Mouse (Mus musculus) embryonic facial prominence, embryonic 14.5 days (tissue): ENCODE results near the gene Cbfa2t2. TPM values are rescaled to one million over a fixed set of nuclear protein-coding genes. Genes with fewer than 3 reads are reported as not detected.

ENCODE experiments used
- ATAC-seq: fragments of 200-750 bp; cut with Nextera tagmentation; 2 replicates; pipeline ENCODE4 v1.8.0; 2017; ENCODE audit warnings: low read depth, moderate number of reproducible peaks, moderate TSS enrichment
- DNase-seq: peaks from one replicate; pipeline ENCODE4 v3.0.0-alpha.2; 2015; ENCODE audit warnings: low spot score
- H3K27ac ChIP-seq: fragments of 300-500 bp; sonication (generic); replicated peaks from 2 replicates; pipeline ENCODE4 v1.5.1; 2014; ENCODE audit warnings: low read depth, mild to moderate bottlenecking, low read length, moderate library complexity
- H3K27me3 ChIP-seq: fragments of 300-500 bp; sonication (generic); replicated peaks from 2 replicates; pipeline ENCODE4 v1.6.1; 2014; ENCODE audit warnings: low read length; ENCODE audit not compliant: control insufficient read depth, insufficient read depth
- H3K36me3 ChIP-seq: fragments of 300-500 bp; sonication (generic); 2 replicates; pipeline ENCODE4 v1.6.1; 2014; ENCODE audit warnings: low read length, mixed read lengths; ENCODE audit not compliant: control insufficient read depth, insufficient read depth
- H3K4me1 ChIP-seq: fragments of 300-500 bp; sonication (generic); 2 replicates; pipeline ENCODE4 v1.6.1; 2014; ENCODE audit warnings: antibody characterized with exemption, low read length; ENCODE audit not compliant: control insufficient read depth, insufficient read depth
- H3K4me2 ChIP-seq: fragments of 300-500 bp; sonication (generic); 2 replicates; pipeline ENCODE4 v1.6.1; 2014; ENCODE audit warnings: low read depth, mild to moderate bottlenecking, low read length, moderate library complexity, mixed read lengths
- H3K4me3 ChIP-seq: fragments of 300-500 bp; sonication (generic); 2 replicates; pipeline ENCODE4 v1.5.1; 2014; ENCODE audit warnings: low read depth, mild to moderate bottlenecking, low read length
- H3K9ac ChIP-seq: fragments of 300-500 bp; sonication (generic); 2 replicates; pipeline ENCODE4 v1.6.1; 2014; ENCODE audit warnings: low read depth, mild to moderate bottlenecking, low read length, moderate library complexity, mixed read lengths
- H3K9me3 ChIP-seq: fragments of 300-500 bp; sonication (generic); 2 replicates; pipeline ENCODE4 v1.6.1; 2016; ENCODE audit warnings: low read length; ENCODE audit not compliant: control insufficient read depth
- WGBS: fragments of 180-500 bp; shearing (Covaris S2); extraction: QIAGEN DNeasy Blood & Tissue Kit; methylation state at CpG from one replicate; pipeline ENCODE4 v1.1.7; 2014; 5-methylcytosine and 5-hydroxymethylcytosine counted together
- polyA plus RNA-seq: library from polyadenylated mRNA; unstranded; fragments of >200 nt; fragmentation: Nextera tagmentation; extraction: Ambion mirVana; gene quantifications from 2 replicates; pipeline ENCODE4 v1.2.1, GENCODE M21; 2014

Cbfa2t2 gene
- polyA plus RNA-seq, 1 experiment from 2014 or later: 31.5 TPM

GRCm38 (mm10) chr2:154574271-154574670 lies 138.0 kb downstream of the Cbfa2t2 start:
- Histone ChIP-seq H3K4me1 (peaks cover 13% of the 10 kb centered on the region; the same call in 1 of the 2 replicates), H3K36me3 (no peaks in the 10 kb centered on the region), H3K9ac (no peak overlapping the region), H3K27me3 (no peaks in the 10 kb centered on the region), H3K4me2 (no peak overlapping the region), H3K27ac (no peak overlapping the region), H3K9me3 (no peaks in the 10 kb centered on the region), H3K4me3 (no peak overlapping the region)
- ATAC-seq: no peak
- 57% methylated on average over 7 of the region's 7 CpGs for WGBS
- DNase-seq: no peak

- Histone ChIP-seq H3K4me1 (0 out of 2 replicates have a peak, but pooled peaks cover 2% of the 10 kb centered on the region), H3K4me3 (no peak overlapping the region), H3K36me3 (no peaks in the 10 kb centered on the region), H3K9ac (no peak overlapping the region), H3K27me3 (no peaks in the 10 kb centered on the region), H3K27ac (no peak overlapping the region), H3K9me3 (no peaks in the 10 kb centered on the region), H3K4me2 (no peak overlapping the region)
- WGBS: 50% methylated on average over 9 of the region's 12 CpGs
- ATAC-seq: peak; percentile 33; the same call in 1 of the 2 replicates
- peak; percentile 52 for DNase-seq
These were observed 140.8 kb downstream of the Cbfa2t2 start for GRCm38 (mm10) chr2:154576876-154577743.

- ATAC-seq: no peak
These were observed 141.4 kb downstream of the Cbfa2t2 start for GRCm38 (mm10) chr2:154577744-154578067.

GRCm38 (mm10) chr2:154580586-154580985 lies 144.3 kb downstream of the Cbfa2t2 start:
- Histone ChIP-seq H3K9ac (no peak overlapping the region), H3K9me3 (no peaks in the 10 kb centered on the region), H3K36me3 (no peaks in the 10 kb centered on the region), H3K27me3 (no peaks in the 10 kb centered on the region), H3K4me1 (0 out of 2 replicates have a peak, but pooled peaks cover 12% of the 10 kb centered on the region), H3K27ac (no peak overlapping the region), H3K4me3 (no peak overlapping the region), H3K4me2 (no peak overlapping the region)
- 80% methylated on average over 8 of the region's 8 CpGs for WGBS
- ATAC-seq (no peak), DNase-seq (no peak)

More at GRCm38 (mm10) chr2:154577744-154578067, 141.4 kb downstream of the Cbfa2t2 start:
- H3K9me3 ChIP-seq: no peaks in the 10 kb centered on the region
- H3K27ac ChIP-seq: no peak overlapping the region
- no peak overlapping the region for H3K4me2 ChIP-seq
- no peak for DNase-seq
- 82% methylated on average over 6 of the region's 6 CpGs for WGBS
- no peak overlapping the region for H3K4me3 ChIP-seq
- H3K27me3 ChIP-seq: no peaks in the 10 kb centered on the region
- H3K9ac ChIP-seq: no peak overlapping the region
- H3K4me1 ChIP-seq: no peaks in the 10 kb centered on the region
- no peaks in the 10 kb centered on the region for H3K36me3 ChIP-seq

GRCm38 (mm10) chr2:154581421-154581820 lies 145.1 kb downstream of the Cbfa2t2 start:
- H3K9me3 ChIP-seq: no peaks in the 10 kb centered on the region
- 96% methylated on average over 1 of the region's 1 CpGs for WGBS
- no peak for DNase-seq

GRCm38 (mm10) chr2:154583906-154584872 lies 147.9 kb downstream of the Cbfa2t2 start:
- H3K4me1 ChIP-seq: 0 out of 2 replicates have a peak, but pooled peaks cover 12% of the 10 kb centered on the region
- DNase-seq (peak; percentile 86), ATAC-seq (peak; percentile 81)
- no peak overlapping the region; the same call in 1 of the 2 replicates for H3K27ac ChIP-seq
- H3K9me3 ChIP-seq: no peaks in the 10 kb centered on the region
- H3K9ac ChIP-seq: no peak overlapping the region
- H3K36me3 ChIP-seq: peaks cover 12% of the 10 kb centered on the region; the same call in 1 of the 2 replicates
- WGBS: 53% methylated on average over 15 of the region's 15 CpGs
- H3K4me3 ChIP-seq: no peak overlapping the region
- H3K4me2 ChIP-seq: no peak overlapping the region
- no peaks in the 10 kb centered on the region for H3K27me3 ChIP-seq

More at GRCm38 (mm10) chr2:154581421-154581820, 145.1 kb downstream of the Cbfa2t2 start:
- Histone ChIP-seq H3K4me3 (no peak overlapping the region), H3K4me2 (no peak overlapping the region), H3K27ac (no peak overlapping the region), H3K27me3 (no peaks in the 10 kb centered on the region), H3K4me1 (0 out of 2 replicates have a peak, but pooled peaks cover 12% of the 10 kb centered on the region), H3K9ac (no peak overlapping the region), H3K36me3 (peaks cover under 1% of the 10 kb centered on the region; the same call in 1 of the 2 replicates)
- no peak for ATAC-seq

GRCm38 (mm10) chr2:154584931-154585601 lies 148.8 kb downstream of the Cbfa2t2 start:
- Histone ChIP-seq H3K4me1 (0 out of 2 replicates have a peak, but pooled peaks cover 12% of the 10 kb centered on the region), H3K36me3 (peaks cover 12% of the 10 kb centered on the region; the same call in 1 of the 2 replicates), H3K9ac (peak overlapping the region; percentile 8), H3K27ac (no peak overlapping the region), H3K4me3 (no peak overlapping the region), H3K27me3 (no peaks in the 10 kb centered on the region), H3K9me3 (no peaks in the 10 kb centered on the region), H3K4me2 (no peak overlapping the region)
- ATAC-seq (no peak), DNase-seq (no peak)
- 66% methylated on average over 16 of the region's 17 CpGs for WGBS

GRCm38 (mm10) chr2:154586405-154586804 lies 150.1 kb downstream of the Cbfa2t2 start:
- H3K27me3 ChIP-seq: no peaks in the 10 kb centered on the region
- H3K4me2 ChIP-seq: no peak overlapping the region
- DNase-seq (no peak), ATAC-seq (no peak)
- H3K4me3 ChIP-seq: no peak overlapping the region
- H3K9me3 ChIP-seq: no peaks in the 10 kb centered on the region
- 0 out of 2 replicates have a peak, but pooled peaks cover 12% of the 10 kb centered on the region for H3K4me1 ChIP-seq
- WGBS: 74% methylated on average over 5 of the region's 5 CpGs
- no peak overlapping the region for H3K9ac ChIP-seq
- no peak overlapping the region for H3K27ac ChIP-seq
- peaks cover 12% of the 10 kb centered on the region; the same call in 1 of the 2 replicates for H3K36me3 ChIP-seq
